Mouse (Mus musculus): ENCODE data around the gene D030056L22Rik.

The D030056L22Rik gene

DNA sequence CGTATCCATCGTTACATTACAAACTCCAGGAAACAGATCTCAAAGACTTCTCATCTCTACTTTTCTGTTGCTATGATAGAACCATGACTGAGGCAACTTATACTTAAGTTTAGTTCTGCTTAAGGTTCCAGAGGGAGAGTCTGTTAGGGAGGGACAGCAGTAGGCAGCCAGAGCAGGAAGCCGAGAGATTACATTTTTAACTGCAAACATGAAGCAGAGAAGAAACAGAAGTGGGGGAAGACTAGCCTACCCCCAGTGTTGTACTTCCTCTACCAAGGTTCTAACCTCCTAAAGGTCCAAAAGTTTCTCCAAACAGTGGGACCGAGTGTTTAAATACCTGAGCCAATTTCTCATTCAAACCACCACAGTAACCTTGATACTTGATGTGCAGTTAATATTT is 22.9 kb downstream of the D030056L22Rik start:
- no peak for DNase-seq (ENCODE audit: low spot score)

DNA sequence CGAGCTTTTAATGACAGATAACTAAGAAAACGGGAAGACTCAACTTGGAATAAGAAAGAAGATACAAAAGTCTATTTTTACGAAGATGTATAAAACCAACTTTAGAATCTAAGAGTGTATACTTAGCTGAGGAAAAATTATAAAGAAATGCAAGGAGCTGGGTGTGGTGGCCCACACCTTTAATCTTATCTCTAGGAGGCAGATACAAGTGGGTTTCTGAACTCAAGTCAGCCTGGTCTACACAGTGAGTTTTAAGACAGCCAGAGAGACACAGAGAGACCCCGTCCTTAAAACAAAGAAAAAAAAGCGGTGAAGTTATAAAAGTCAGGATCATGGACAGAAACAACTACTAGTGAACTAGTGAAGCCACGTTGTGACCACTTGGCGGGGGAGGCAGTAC is 26.2 kb downstream of the D030056L22Rik start:
- no peak for DNase-seq (ENCODE audit: low spot score)

DNA sequence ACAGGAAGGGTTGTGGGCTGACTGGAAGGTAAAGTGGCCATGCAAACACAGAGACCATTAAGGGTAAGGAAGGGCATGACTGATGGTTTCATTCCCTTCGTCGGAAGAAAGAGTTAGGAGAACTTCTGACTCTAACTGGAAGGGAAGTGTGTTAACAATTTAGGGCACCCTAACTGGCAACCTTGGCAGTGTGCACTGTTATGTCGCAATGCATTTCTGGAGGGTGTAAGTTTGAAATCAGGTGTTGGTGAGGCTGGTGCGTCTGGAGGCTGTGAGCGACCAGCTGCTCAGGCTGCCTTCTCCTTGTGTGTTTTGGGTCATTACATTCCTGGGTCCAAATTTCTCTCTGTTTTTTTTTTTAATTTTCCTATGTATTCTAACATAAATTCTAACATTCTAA is 31.0 kb downstream of the D030056L22Rik start:
- DNase-seq (ENCODE audit: low spot score) = no peak

DNA sequence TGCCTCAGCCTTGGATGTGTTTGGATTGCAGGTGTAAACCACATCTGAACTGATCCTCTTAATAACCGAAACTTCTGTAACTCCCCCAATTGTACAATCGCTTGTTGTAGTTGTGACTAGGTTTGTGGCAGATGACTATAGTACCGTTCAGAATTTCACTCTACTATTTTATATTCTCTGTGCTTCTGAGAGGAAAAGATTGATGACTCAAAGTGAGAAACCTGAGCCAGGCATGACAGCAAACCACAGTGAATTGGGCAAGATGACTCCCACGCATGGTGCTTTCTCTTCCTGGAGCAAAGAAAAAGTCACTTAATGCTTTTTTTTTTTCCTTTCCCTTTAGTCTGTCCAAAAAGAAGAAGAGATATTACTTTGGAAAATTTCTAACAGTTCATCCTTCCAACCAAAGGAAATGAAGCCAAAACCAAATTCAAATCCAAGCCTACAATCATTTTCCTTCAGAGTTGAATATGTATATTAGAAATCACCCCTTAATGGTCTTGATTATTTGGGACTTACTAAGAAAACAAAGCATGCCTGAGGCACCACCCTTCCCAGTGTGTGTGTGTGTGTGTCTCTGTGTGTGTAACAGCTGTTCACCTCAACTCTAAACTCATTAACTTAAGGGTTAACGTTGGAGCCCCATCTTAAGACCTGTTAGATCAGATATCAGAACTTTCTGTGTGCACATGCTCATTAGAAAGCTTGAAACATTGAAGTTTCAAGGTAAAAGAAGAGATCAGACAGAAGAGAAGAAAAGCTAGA is 33.8 kb downstream of the D030056L22Rik start:
- no peak for DNase-seq (ENCODE audit: low spot score)

DNA sequence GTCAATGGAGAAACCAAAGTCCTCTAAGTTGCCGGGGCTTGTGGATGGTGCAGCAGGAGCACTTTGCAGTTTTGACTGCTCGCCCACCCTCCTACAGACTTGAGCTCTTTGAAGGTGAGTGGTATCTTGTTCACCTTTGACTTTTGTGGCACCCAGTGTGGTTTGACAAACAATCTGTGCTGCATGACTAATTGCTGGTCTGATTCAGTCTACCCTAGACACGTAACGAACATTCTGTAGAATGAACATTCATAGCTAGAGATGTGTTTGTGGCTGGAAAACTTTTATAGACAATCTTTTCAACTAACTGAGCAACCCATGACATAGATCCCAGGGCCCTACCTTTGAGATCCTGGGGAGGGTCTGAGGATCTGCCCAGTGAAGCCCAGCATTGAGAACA is 34.4 kb downstream of the D030056L22Rik start:
- DNase-seq (ENCODE audit: low spot score) = no peak

DNA sequence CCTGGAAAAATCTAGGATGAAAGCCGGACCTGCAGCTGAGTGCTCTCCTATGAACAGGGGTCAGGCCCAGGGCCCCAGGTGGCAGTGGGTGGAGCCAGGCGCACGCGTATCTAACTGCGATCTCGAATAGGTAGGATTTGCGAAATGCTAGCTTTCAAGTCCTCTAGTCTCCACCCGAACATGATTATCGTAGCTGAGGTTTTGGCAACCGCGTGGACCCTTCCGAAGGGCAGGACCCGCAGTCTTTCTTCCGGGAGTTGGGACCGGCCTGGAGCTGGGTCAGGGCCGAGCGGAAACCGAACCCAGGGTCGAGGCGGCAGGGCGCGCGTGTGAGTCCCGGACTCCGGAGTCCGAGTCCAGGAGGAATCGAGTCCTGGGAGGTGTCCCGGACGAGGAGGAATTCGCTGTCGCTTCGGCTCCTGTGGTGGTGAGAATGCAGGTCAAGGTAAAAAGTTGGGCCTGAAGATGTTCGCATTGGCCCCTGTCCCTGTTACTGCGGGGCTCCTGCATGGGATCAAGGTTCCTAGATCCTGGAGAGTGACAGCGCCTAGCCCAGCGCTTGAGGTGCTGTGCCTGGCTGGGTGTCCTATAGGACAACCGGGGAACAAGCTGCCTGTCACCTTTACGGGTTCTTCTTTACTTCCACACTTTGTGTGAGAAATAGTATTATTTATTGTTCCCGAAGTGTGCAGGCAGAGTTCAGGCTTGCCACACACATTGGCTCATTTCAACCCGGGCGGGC is 36.8 kb downstream of the D030056L22Rik start, which contains the start of gene Trpm6:
Gene Trpm6 (plus strand): TSS at position 386 of the 742 bp plus-strand sequence.
- DNase-seq (ENCODE audit: low spot score) = peak; percentile 18

DNA sequence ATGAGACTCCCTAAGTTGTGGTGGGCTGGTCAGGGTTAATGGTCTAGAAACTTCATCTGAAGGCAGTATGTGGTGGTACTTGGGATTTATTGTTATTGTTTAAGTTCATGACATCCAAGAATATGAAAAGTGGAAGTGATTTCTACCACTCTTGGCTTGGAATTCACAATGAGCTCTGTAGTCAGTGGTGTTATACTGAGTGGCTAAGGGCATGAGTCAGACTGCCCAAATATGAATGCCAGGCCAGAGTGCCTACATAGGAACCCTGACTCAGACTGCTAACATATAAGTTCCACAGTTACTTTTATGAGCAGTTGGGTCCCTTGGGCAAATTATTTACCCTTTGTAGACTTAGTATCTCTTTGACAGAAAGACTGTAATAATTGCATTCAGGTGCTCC is 44.2 kb downstream of the D030056L22Rik start:
- no peak for DNase-seq (ENCODE audit: low spot score)

DNA sequence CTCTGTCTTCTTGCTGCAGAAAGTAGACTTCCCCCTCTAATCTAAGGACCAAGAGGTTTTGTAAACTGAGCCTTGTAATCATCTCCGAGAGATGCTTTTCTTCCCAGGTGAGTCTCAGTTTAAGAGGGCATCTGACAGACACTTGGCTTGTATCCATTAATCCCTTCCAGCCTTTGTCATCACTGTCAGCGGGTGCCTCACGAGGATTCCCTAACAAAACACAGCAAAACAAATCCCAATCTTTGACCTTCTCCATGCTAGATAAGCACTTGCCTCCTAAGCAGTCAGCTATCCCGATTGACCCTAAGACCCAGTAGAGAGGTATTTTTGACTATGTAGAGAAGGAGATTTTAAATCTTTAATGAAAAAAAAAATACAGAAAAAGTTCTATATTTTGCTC is 44.7 kb downstream of the D030056L22Rik start:
- no peak for DNase-seq (ENCODE audit: low spot score)

DNA sequence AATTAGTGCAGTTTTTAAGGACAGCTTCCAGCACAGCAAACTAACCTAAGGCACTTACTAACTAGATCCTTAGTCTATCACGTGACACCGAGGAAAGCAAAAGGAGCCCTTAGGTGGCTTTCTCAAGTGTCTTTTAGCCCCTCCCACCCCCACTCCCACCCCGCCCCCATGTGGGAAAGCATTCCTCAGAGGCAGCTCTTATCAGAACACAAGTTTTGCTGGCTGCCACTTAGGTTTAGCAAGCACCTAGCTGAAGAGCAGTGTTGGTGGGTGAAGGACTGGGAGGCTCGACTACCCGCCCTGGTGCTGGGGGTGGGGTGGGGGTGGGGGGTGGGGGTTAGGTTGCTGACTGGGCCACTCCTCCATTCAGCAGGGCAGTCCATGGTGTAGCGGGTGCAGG is 45.3 kb downstream of the D030056L22Rik start:
- no peak for DNase-seq (ENCODE audit: low spot score)

DNA sequence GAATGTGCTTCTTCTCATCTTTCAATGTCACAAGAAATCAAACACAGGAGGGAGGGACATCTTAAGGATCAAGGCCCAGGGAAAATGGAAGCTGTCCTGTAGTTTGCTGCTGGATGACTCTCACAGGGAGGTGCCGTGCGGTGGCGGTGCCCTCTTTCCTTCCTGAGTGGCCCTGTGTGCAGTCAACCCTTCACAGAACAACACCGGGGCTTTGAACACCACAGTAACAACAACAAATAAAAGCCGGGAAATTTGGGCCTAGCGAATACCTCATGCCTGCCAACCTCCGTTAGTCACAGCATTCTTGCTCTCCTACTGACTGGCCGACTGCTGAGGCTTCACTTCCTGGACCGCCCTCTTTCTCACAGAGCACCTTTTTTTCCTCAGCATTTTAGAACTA is 45.9 kb downstream of the D030056L22Rik start:
- peak; percentile 8 for DNase-seq (ENCODE audit: low spot score)

DNA sequence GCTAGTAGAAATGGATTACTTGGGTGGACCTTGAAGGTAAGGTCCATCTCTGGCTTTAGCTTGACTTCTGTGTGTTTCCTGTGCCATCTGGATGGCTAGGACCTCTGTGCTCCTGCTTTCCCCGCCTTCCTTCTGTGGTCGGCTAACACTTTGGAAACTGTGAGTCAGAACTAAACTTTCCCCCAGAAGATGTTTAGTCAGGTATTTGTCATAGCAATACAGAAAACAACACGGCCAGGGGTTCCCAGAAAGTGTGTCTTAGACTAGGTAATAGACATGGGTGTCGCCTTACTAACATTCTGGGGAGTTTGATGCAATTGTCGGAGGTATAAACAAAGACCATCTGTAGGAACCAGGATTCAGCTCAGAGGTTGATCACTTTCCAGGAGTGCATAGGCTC is 53.4 kb downstream of the D030056L22Rik start:
- DNase-seq (ENCODE audit: low spot score) = no peak
